Mouse (Mus musculus) brain, adult 2 months (tissue): ENCODE measurements at regions not wholly inside any gene's neighbourhood (a gene's known extent, or its start where the extent isn't known, plus 50 kb on each side); places are given as distances from the start of the nearest gene placed in this dataset.

Source experiments
- DNase-seq: peaks from one replicate; pipeline ENCODE4 v3.0.0; 2011; ENCODE audit warnings: low read depth, low spot score

DNA sequence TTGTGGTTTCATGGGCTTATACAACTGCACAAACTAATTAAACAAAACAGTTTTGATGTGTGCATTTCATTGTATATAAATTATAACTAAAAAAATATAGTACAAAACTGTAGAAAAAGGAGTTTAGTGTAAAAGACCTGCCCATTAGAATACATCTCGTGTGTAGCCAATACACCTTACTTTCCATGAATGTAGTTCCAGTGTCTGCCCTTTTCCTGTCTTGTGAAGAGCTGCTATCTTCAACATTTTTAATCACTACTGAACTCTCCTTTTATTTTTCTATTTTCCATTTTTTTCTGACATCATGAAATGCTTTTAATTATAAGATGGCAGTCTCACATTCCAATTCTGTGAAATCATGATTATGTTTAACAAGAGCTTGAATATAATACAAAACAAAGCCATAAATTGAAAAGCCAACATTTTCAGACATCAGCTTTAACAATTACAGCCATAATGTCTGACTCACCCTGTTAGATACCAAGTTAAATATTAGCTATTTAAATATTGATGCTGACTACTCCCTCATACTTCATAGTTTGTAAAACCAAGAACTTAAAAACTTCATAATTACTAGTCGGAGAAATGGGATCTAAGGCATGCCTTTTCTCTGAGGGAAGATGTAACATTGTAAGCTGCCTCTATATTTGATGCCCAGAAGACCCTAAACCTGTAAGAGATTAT is 163.6 kb upstream of the Sema3d start:
- DNase-seq: no peak

DNA sequence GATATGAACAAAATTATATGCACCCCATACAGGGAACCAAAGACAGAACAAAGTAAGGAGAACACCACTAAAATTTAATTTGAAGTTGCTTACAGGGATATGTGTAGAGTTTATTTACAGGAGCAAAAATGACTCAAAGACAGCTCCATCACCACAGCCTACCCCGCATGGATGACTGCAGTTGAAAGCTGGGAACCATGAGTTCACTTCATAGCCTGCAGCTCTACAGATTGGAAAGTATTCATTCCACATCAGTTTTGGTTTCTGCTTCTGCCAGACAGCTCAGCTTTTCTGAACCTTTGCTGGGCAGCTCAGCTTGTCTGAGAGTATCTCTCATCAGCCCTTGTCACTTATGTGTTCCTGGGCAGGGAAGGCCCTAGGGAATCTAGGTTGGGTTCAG is 160.6 kb upstream of the Sema3d start:
- no peak for DNase-seq

DNA sequence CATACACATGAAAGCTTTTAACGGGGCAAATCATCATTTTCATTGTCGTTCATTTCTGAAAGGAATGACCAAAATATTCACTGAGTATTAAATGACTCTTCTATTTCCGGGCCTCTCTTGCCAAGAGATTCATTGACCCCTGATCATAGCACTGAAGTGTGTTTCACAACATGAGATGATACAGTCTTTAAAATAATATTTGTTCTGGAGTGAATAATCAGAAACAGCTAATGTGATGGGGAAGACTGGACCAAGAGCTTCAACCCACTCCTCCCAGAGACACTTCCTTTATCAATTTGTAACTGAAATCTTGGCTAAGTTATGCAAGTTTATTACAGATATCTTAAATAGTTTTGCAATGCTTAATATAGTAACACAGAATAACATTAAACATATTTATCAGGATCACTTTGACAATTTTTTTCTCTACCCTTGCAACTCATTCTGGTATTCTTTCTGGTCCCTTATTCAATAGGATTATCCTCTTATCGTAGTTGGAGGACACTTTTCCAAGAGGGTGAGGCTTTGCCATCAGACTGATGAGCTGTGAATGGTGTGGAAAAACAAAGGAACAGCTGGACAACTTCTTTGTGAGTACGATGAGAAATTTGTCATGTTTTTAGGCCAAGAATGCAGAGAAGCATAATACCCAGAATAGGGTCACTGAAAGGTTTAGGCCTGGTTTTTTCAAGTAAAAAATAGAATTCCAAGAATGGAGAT is 149.6 kb upstream of the Sema3d start:
- no peak for DNase-seq

DNA sequence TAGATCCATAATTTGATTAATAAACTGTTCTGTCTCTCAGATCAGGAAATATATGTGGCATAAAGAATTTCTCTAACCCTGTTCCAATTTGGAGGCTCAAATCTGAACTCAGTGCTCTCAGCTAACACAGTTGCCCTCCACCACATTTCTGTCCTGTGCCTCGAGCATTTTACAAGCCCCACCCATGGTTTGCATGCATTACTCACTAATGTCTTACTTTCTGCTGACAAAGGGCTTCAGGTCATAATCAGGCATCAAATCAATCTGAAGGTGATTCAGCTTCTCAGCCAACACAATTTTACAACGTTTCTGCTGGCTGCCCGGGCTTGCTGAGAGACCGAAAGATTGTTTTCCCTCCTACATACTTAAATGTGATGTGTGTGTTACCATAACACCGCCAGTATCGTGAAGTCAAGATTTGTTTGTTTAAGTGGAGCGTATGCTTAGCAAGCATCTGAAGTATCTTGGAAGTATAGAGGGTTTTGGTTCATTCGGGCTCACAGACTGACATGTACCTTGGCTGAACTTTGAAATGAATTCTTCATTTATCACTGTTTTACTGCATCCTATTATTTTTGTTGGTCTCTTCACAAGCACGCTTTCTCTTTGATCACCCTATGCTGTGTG is 139.9 kb upstream of the Sema3d start:
- DNase-seq: no peak

DNA sequence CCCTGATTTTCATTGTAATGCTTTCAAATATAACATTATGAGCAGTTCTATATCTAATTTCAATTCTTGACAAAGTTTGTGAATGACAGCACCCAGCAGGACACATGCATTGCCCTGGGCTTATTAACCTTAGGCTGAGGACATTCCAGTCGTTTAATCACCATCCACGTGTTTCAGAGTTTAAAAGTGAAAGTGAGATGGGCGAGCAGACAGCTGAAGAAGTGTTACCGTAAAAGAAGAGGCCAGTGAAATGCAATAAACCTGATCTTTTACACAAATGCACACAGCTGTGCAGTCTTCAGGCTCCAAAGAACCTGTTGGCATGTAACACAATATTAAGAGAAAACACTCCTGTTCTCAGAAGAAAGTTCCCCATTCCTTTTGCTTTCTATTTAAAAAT is 89.5 kb upstream of the Sema3d start:
- no peak for DNase-seq

DNA sequence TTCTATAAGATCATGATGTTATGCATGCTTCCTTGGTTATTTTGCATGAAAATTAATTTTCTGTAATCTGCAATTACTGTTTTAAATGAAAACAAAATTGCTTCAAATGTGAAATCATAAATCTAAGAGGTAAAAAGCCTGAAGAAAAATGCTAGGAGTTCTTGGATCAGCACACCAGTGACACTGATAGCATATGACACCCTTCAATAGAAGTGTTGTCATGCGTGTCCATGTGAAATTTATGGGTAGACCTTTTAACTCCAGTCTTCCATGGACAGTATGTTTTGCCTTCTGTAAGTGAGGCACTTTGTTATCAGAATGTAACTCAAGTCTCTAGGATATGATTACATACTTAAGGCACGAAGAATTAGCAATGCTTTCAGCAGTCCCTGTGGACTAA is 85.9 kb upstream of the Sema3d start:
- DNase-seq: no peak

DNA sequence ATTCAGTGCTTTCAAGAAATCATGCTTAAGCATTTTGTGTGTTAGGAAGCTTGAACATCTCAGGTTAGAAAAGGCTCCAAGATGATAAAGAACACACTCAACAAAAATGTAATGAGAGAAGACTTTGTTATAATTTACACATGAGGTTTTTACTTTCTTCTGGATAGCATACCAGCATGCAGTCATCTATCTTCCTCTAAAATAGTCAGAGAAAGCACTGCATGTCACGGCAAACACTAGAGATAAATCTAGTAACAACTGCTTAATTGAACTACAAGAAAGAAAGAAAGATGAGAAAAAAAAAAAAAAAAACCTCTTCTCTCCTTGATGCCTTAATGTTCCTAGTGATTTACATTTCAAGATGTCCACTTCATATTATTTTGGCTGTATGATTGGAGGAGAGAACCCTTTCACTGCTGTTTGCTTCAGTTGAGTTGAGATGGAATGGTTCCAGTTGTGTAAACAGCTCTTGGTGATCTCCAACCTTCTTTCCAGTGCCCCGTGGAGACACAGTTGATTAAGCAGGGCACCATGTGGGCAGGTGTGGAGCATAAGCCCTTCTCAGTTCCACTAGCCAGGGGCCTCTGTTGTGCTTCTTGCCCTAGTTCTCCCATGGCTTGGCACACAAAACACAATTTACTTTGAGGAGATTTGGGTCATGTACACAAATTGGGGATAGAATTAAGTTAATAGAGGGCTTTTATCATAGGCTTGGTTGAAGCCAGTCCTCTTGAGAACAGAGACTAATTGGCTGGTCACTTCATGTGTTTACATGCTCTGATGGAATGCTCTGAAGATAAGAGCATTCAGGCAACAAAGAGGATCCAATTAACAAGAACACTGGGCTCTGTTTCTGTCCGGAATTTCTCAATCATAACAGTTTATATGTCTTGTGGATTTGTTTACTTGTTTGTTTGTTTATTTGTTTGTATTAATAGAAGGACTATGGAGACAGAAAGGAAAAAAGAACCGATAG is 81.1 kb upstream of the Sema3d start:
- DNase-seq: peak; percentile 6

DNA sequence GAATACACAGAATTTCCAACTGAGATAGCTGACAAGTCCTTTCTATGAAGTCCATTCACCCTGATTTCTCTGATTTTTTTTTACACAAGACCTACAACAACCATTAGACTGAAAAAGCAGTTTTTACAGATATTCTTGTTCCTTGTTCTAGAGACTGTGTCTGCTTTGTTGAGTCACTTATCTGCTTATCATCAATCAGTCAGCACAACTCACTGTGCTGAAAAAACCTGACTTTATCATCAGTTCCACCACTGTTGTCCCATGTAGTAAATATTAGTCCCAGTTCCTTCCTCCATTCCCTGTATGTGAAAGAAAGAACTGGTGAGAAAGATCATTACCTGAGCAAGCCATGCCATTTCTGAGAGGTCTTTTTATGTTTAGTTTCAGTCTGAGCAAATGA is 73.8 kb upstream of the Sema3d start:
- no peak for DNase-seq

DNA sequence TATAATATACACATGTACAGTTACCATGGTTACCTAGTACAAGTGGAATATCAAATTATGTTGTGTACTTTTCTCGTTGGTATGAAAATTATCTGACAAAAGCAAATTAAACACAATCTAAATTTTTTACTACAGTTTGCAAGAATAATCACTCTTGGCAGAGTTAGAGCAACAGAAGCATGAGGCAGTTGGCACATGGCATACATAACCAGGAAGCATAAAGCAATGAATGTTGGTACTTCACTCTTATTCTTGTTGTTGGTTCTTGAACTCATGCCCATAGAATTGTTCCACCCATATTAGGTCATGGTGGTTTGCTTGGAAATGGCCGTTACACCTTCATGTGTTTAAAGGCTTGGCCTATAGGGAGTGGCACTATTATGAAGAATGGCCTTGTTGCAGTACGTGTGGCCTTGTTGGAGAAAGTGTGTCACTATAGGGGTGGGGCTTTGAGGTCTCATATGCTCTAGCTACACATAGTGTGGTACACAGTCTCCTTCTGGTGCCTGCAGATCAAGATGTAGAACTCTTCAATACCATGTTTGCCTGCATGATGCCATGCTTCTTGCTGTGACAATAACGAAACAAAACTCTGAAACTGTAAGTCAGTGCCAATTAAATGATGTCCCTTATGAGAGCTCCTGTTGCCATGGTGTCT is 50.4 kb upstream of the Sema3d start:
- peak; percentile 1 for DNase-seq
